Mouse (Mus musculus): ENCODE data around the gene Zbtb24. TPM values are rescaled to one million over a fixed set of nuclear protein-coding genes. Genes with fewer than 3 reads are reported as not detected.

Gene Zbtb24
- polyA plus RNA-seq, 1 experiment, result 12.0 TPM

GRCm38 (mm10) chr10:41461057-41461722, 11.0 kb downstream of the Zbtb24 start:
- no peak for TF ChIP-seq GATA1 (IDR thresholded peaks at IDR 0.05; ENCODE audit: low read length)

- no peak for TF ChIP-seq GATA1 (IDR thresholded peaks at IDR 0.05; ENCODE audit: low read length)
These were observed 14.3 kb downstream of the Zbtb24 start for GRCm38 (mm10) chr10:41464401-41464955.

GRCm38 (mm10) chr10:41467325-41467724, 17.1 kb downstream of the Zbtb24 start:
- TF ChIP-seq GATA1 (IDR thresholded peaks at IDR 0.05; ENCODE audit: low read length), result no peak

GRCm38 (mm10) chr10:41470693-41471092, 20.5 kb downstream of the Zbtb24 start:
- no peak for TF ChIP-seq GATA1 (IDR thresholded peaks at IDR 0.05; ENCODE audit: low read length)

- TF ChIP-seq GATA1 (IDR thresholded peaks at IDR 0.05; ENCODE audit: low read length), result no peak
These were observed 22.4 kb downstream of the Zbtb24 start for GRCm38 (mm10) chr10:41472534-41472933.

GRCm38 (mm10) chr10:41472962-41473481, 22.8 kb downstream of the Zbtb24 start:
- no peak for TF ChIP-seq GATA1 (IDR thresholded peaks at IDR 0.05; ENCODE audit: low read length)

GRCm38 (mm10) chr10:41473782-41474468, 23.7 kb downstream of the Zbtb24 start:
- peak; percentile 37 for TF ChIP-seq GATA1 (IDR thresholded peaks at IDR 0.05; ENCODE audit: low read length)

- no peak for TF ChIP-seq GATA1 (IDR thresholded peaks at IDR 0.05; ENCODE audit: low read length)
These were observed 24.8 kb downstream of the Zbtb24 start for GRCm38 (mm10) chr10:41474981-41475391.

- TF ChIP-seq GATA1 (IDR thresholded peaks at IDR 0.05; ENCODE audit: low read length), result no peak
These were observed 26.2 kb downstream of the Zbtb24 start, which contains the start of gene Mical1 for GRCm38 (mm10) chr10:41476171-41477017. Gene Mical1 (plus strand): TSS chr10:41476314.

- TF ChIP-seq GATA1 (IDR thresholded peaks at IDR 0.05; ENCODE audit: low read length), result no peak
These were observed 26.8 kb downstream of the Zbtb24 start for GRCm38 (mm10) chr10:41477018-41477277.

GRCm38 (mm10) chr10:41477278-41478181, 27.3 kb downstream of the Zbtb24 start:
- no peak for TF ChIP-seq GATA1 (IDR thresholded peaks at IDR 0.05; ENCODE audit: low read length)

GRCm38 (mm10) chr10:41479961-41480360, 29.8 kb downstream of the Zbtb24 start:
- TF ChIP-seq GATA1 (IDR thresholded peaks at IDR 0.05; ENCODE audit: low read length), result no peak

- TF ChIP-seq GATA1 (IDR thresholded peaks at IDR 0.05; ENCODE audit: low read length), result no peak
These were observed 31.0 kb downstream of the Zbtb24 start for GRCm38 (mm10) chr10:41480938-41481880.

- no peak for TF ChIP-seq GATA1 (IDR thresholded peaks at IDR 0.05; ENCODE audit: low read length)
These were observed 32.3 kb downstream of the Zbtb24 start for GRCm38 (mm10) chr10:41482446-41482845.
